18 mouse cellular contexts compared by ENCODE assay signal in the genomic region with DNA sequence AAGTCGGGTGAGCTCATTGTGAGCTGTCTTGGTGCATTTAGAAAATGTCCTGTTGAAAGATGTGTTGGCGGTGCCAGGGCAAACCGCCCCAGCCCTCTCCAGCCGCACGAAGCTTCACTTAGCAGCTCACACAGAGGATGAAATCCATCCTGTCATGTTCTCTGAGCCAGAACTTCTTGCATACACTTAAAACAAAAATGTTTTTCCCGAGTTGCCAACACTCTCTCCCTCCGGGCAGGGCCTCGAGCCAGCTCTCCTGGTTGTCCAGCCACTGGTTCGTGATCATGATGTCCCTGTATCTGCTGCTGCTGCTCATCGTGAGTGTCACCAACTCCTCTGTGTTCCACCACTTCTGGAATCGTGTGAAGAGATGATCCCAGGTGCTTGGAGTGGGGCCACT. TPM values are rescaled to one million over a fixed set of nuclear protein-coding genes. Genes with fewer than 3 reads are reported as not detected.
DNase-seq lines count a peak whose midpoint lies in the region; ATAC-seq lines count a peak whose summit lies in the region.
"Had no signal": no experiment of that assay in that cellular context is flagged by ENCODE, and none has a peak within 500 bp of the region (broad histone marks: within the 10 kb centered on the region; RNA-seq: fewer than 3 reads in every experiment).

No protein-coding gene starts in this region.

- no peak overlapping the region for H3K4me3 ChIP-seq in hindbrain, embryonic 13.5 days
- no peak overlapping the region for H3K4me3 ChIP-seq in hindbrain, embryonic 14.5 days (replicated peaks; ENCODE audit: low read length)
- H3K4me3 ChIP-seq in embryonic facial prominence, embryonic 15.5 days (replicated peaks): no peak overlapping the region
- H3K4me3 ChIP-seq: forebrain, embryonic 15.5 days; liver, embryonic 15.5 days; midbrain, embryonic 13.5 days had no signal

- WGBS in hindbrain, embryonic 13.5 days: 78% methylated on average over 11 of the region's 11 CpGs
- 82% methylated on average over 11 of the region's 11 CpGs for WGBS in hindbrain, embryonic 14.5 days
- 65% methylated on average over 11 of the region's 11 CpGs for WGBS in embryonic facial prominence, embryonic 15.5 days

- no peaks in the 10 kb centered on the region for H3K27me3 ChIP-seq in hindbrain, embryonic 13.5 days
- no peaks in the 10 kb centered on the region for H3K27me3 ChIP-seq in hindbrain, embryonic 14.5 days (ENCODE audit: control insufficient read depth, insufficient read depth, low read length)
- H3K27me3 ChIP-seq in embryonic facial prominence, embryonic 15.5 days: no peaks in the 10 kb centered on the region
- H3K27me3 ChIP-seq: CH12.LX; forebrain, embryonic 15.5 days; liver, embryonic 15.5 days; midbrain, embryonic 13.5 days; Patski had no signal

- peaks cover 18% of the 10 kb centered on the region for H3K4me1 ChIP-seq in hindbrain, embryonic 13.5 days (replicated peaks)
- H3K4me1 ChIP-seq in hindbrain, embryonic 14.5 days (replicated peaks; ENCODE audit: control insufficient read depth, insufficient read depth, low read length): peaks cover 8% of the 10 kb centered on the region
- peaks cover 10% of the 10 kb centered on the region for H3K4me1 ChIP-seq in embryonic facial prominence, embryonic 15.5 days
- H3K4me1 ChIP-seq: midbrain, embryonic 13.5 days had no signal

- no peak for DNase-seq in hindbrain, embryonic 14.5 days (ENCODE audit: low spot score)
- DNase-seq in Muller cell, postnatal 12 days (ENCODE audit: inconsistent ontology term): peak; percentile 84
- peak; percentile 74 for DNase-seq in lung, postnatal 10 days
- no peak for DNase-seq in left cerebral cortex, adult 18-20 months (ENCODE audit: low spot score in 2 of 2)
- DNase-seq in retina, postnatal 1 day: no peak
- no peak for DNase-seq in right cerebral cortex, adult 18-20 months
- DNase-seq: cerebellum, adult 9-11 months had no signal

- no peak for ATAC-seq in hindbrain, embryonic 13.5 days (ENCODE audit: low FRiP score)
- no peak for ATAC-seq in hindbrain, embryonic 14.5 days (ENCODE audit: low FRiP score)
- ATAC-seq in embryonic facial prominence, embryonic 15.5 days (ENCODE audit: insufficient number of reproducible peaks, low FRiP score, low TSS enrichment, low read depth): no peak
- ATAC-seq: forebrain, embryonic 15.5 days; inflammation-experienced regulatory T-cells, adult 6 months; midbrain, embryonic 13.5 days; Patski had no signal

- peaks cover 16% of the 10 kb centered on the region; the same call in 1 of the 2 replicates for H3K36me3 ChIP-seq in hindbrain, embryonic 13.5 days
- peaks cover 7% of the 10 kb centered on the region; the same call in 1 of the 2 replicates for H3K36me3 ChIP-seq in hindbrain, embryonic 14.5 days (replicated peaks; ENCODE audit: control insufficient read depth, insufficient read depth)
- no peaks in the 10 kb centered on the region for H3K36me3 ChIP-seq in embryonic facial prominence, embryonic 15.5 days
- H3K36me3 ChIP-seq: forebrain, embryonic 15.5 days had no signal

- peak overlapping the region; percentile 8; the same call in 1 of the 2 replicates for H3K27ac ChIP-seq in hindbrain, embryonic 13.5 days
- no peak overlapping the region for H3K27ac ChIP-seq in hindbrain, embryonic 14.5 days
- peak overlapping the region; percentile 40; the same call in 1 of the 2 replicates for H3K27ac ChIP-seq in embryonic facial prominence, embryonic 15.5 days (replicated peaks)
- H3K27ac ChIP-seq: forebrain, embryonic 15.5 days; liver, embryonic 15.5 days; midbrain, embryonic 13.5 days had no signal

- H3K4me2 ChIP-seq in hindbrain, embryonic 13.5 days: no peak overlapping the region
- no peak overlapping the region for H3K4me2 ChIP-seq in hindbrain, embryonic 14.5 days (replicated peaks)
- no peak overlapping the region for H3K4me2 ChIP-seq in embryonic facial prominence, embryonic 15.5 days (replicated peaks)
- H3K4me2 ChIP-seq: forebrain, embryonic 15.5 days; liver, embryonic 15.5 days; midbrain, embryonic 13.5 days had no signal

- no peaks in the 10 kb centered on the region for H3K9me3 ChIP-seq in hindbrain, embryonic 13.5 days
- H3K9me3 ChIP-seq in hindbrain, embryonic 14.5 days (ENCODE audit: control insufficient read depth, low read length): no peaks in the 10 kb centered on the region
- no peaks in the 10 kb centered on the region for H3K9me3 ChIP-seq in embryonic facial prominence, embryonic 15.5 days (replicated peaks)
- H3K9me3 ChIP-seq: forebrain, embryonic 15.5 days; liver, embryonic 15.5 days; midbrain, embryonic 13.5 days had no signal

- H3K9ac ChIP-seq in hindbrain, embryonic 13.5 days: no peak overlapping the region
- no peak overlapping the region for H3K9ac ChIP-seq in hindbrain, embryonic 14.5 days
- H3K9ac ChIP-seq in embryonic facial prominence, embryonic 15.5 days: no peak overlapping the region
- H3K9ac ChIP-seq: forebrain, embryonic 15.5 days; liver, embryonic 15.5 days; midbrain, embryonic 13.5 days had no signal

RNA-seq across cellular contexts. Expression of a gene that starts 27.4 kb away (rescaled TPM):
- 0.57 and 0.60 TPM in 2 replicates for polyA plus RNA-seq in hindbrain, embryonic 13.5 days (2015; fragmentation: Nextera tagmentation; extraction: Ambion mirVana)
- polyA plus RNA-seq in hindbrain, embryonic 14.5 days (2014; fragmentation: Nextera tagmentation; extraction: Ambion mirVana): 0.33 and 0.84 TPM in 2 replicates
- polyA plus RNA-seq in embryonic facial prominence, embryonic 15.5 days (2015; fragmentation: Nextera tagmentation; extraction: Ambion mirVana): 2.6 and 3.5 TPM in 2 replicates
- total RNA-seq in left cerebral cortex, adult 18-20 months (2021): not detected
- total RNA-seq: CH12.LX; granulocyte monocyte progenitor cell, adult 5-6 weeks; layer of hippocampus, adult 18-20 months; left cerebral cortex, postnatal 14 days had no signal
- polyA plus RNA-seq: inflammation-experienced regulatory T-cells, adult 6 months; Patski had no signal

RNA-seq across cellular contexts. Expression of a gene that starts 42.5 kb away (rescaled TPM):
- 5.9 and 6.1 TPM in 2 replicates for polyA plus RNA-seq in hindbrain, embryonic 13.5 days (2015; fragmentation: Nextera tagmentation; extraction: Ambion mirVana)
- polyA plus RNA-seq in hindbrain, embryonic 14.5 days (2014; fragmentation: Nextera tagmentation; extraction: Ambion mirVana): 6.3 and 7.9 TPM in 2 replicates
- polyA plus RNA-seq in embryonic facial prominence, embryonic 15.5 days (2015; fragmentation: Nextera tagmentation; extraction: Ambion mirVana): 7.5 and 8.9 TPM in 2 replicates
- 1 to 10 TPM; 4.0 to 4.3 TPM for total RNA-seq in left cerebral cortex, adult 18-20 months (2021)

RNA-seq across cellular contexts. Expression of a gene that starts 56.4 kb away (rescaled TPM):
- polyA plus RNA-seq in hindbrain, embryonic 13.5 days (2015; fragmentation: Nextera tagmentation; extraction: Ambion mirVana): 40.9 and 46.8 TPM in 2 replicates
- 41.5 and 43.7 TPM in 2 replicates for polyA plus RNA-seq in hindbrain, embryonic 14.5 days (2014; fragmentation: Nextera tagmentation; extraction: Ambion mirVana)
- polyA plus RNA-seq in embryonic facial prominence, embryonic 15.5 days (2015; fragmentation: Nextera tagmentation; extraction: Ambion mirVana): 55.7 and 57.6 TPM in 2 replicates
- total RNA-seq in left cerebral cortex, adult 18-20 months (2021): 10 to 100 TPM; 29.0 to 29.1 TPM

Comparison
In these comparisons a context has a peak if more than half of its experiments do, and no peak if none do; other contexts are left out.
1. DNase-seq: peak in Muller cell, postnatal 12 days (single experiment) and lung, postnatal 10 days (single experiment); none in hindbrain, embryonic 14.5 days (single experiment), left cerebral cortex, adult 18-20 months (0 of 2), retina, postnatal 1 day (single experiment) and right cerebral cortex, adult 18-20 months (single experiment).